Mouse (Mus musculus): ENCODE results near the gene Gramd1c. TPM values are rescaled to one million over a fixed set of nuclear protein-coding genes. Genes with fewer than 3 reads are reported as not detected.

Gramd1c gene
- polyA plus RNA-seq, 1 experiment from 2014 or later: 7.3 TPM

- H3K36me3 ChIP-seq (ENCODE audit: insufficient read depth, low read length): no peaks in the 10 kb centered on the region
- H3K4me1 ChIP-seq (ENCODE audit: insufficient read depth, low read length): no peaks in the 10 kb centered on the region
- H3K4me2 ChIP-seq (replicated peaks; ENCODE audit: low read depth, low read length): no peak overlapping the region
- H3K27ac ChIP-seq (ENCODE audit: low read length): no peak overlapping the region
- 90% methylated on average over 4 of the region's 4 CpGs for WGBS
- no peaks in the 10 kb centered on the region for H3K9me3 ChIP-seq (ENCODE audit: low read length)
- no peak overlapping the region for H3K4me3 ChIP-seq (ENCODE audit: low read length)
- ATAC-seq (ENCODE audit: low FRiP score, low TSS enrichment): no peak
- H3K9ac ChIP-seq (replicated peaks; ENCODE audit: low read length): no peak overlapping the region
- H3K27me3 ChIP-seq (ENCODE audit: insufficient read depth, low read length): no peaks in the 10 kb centered on the region
Observed at GRCm38 (mm10) chr16:43940846-43941245, 122.3 kb downstream of the Gramd1c start.

- no peak overlapping the region for H3K27ac ChIP-seq (ENCODE audit: low read length)
- WGBS: 79% methylated on average over 3 of the region's 3 CpGs
- no peak overlapping the region for H3K4me2 ChIP-seq (replicated peaks; ENCODE audit: low read depth, low read length)
- no peaks in the 10 kb centered on the region for H3K9me3 ChIP-seq (ENCODE audit: low read length)
- H3K4me3 ChIP-seq (ENCODE audit: low read length): no peak overlapping the region
- H3K4me1 ChIP-seq (ENCODE audit: insufficient read depth, low read length): no peaks in the 10 kb centered on the region
- no peak for ATAC-seq (ENCODE audit: low FRiP score, low TSS enrichment)
- H3K36me3 ChIP-seq (ENCODE audit: insufficient read depth, low read length): no peaks in the 10 kb centered on the region
- no peaks in the 10 kb centered on the region for H3K27me3 ChIP-seq (ENCODE audit: insufficient read depth, low read length)
- no peak overlapping the region for H3K9ac ChIP-seq (replicated peaks; ENCODE audit: low read length)
Observed at GRCm38 (mm10) chr16:43935892-43936291, 127.3 kb downstream of the Gramd1c start.

- Histone ChIP-seq H3K4me1 (ENCODE audit: insufficient read depth, low read length) (no peaks in the 10 kb centered on the region), H3K9me3 (ENCODE audit: low read length) (no peaks in the 10 kb centered on the region), H3K9ac (replicated peaks; ENCODE audit: low read length) (no peak overlapping the region), H3K4me2 (replicated peaks; ENCODE audit: low read depth, low read length) (no peak overlapping the region), H3K36me3 (ENCODE audit: insufficient read depth, low read length) (no peaks in the 10 kb centered on the region), H3K4me3 (ENCODE audit: low read length) (no peak overlapping the region), H3K27me3 (ENCODE audit: insufficient read depth, low read length) (no peaks in the 10 kb centered on the region), H3K27ac (ENCODE audit: low read length) (no peak overlapping the region)
- ATAC-seq (ENCODE audit: low FRiP score, low TSS enrichment): no peak
- WGBS: 73% methylated on average over 3 of the region's 3 CpGs
Observed at GRCm38 (mm10) chr16:43935367-43935766, 127.8 kb downstream of the Gramd1c start.

GRCm38 (mm10) chr16:43934856-43935255 lies 128.3 kb downstream of the Gramd1c start:
- Histone ChIP-seq H3K4me3 (ENCODE audit: low read length) (no peak overlapping the region), H3K4me1 (ENCODE audit: insufficient read depth, low read length) (no peaks in the 10 kb centered on the region), H3K36me3 (ENCODE audit: insufficient read depth, low read length) (no peaks in the 10 kb centered on the region), H3K27ac (ENCODE audit: low read length) (no peak overlapping the region), H3K27me3 (ENCODE audit: insufficient read depth, low read length) (no peaks in the 10 kb centered on the region), H3K9ac (replicated peaks; ENCODE audit: low read length) (no peak overlapping the region), H3K4me2 (replicated peaks; ENCODE audit: low read depth, low read length) (no peak overlapping the region), H3K9me3 (ENCODE audit: low read length) (no peaks in the 10 kb centered on the region)
- no peak for ATAC-seq (ENCODE audit: low FRiP score, low TSS enrichment)
- 88% methylated on average over 8 of the region's 8 CpGs for WGBS

- Histone ChIP-seq H3K27ac (ENCODE audit: low read length) (no peak overlapping the region), H3K4me3 (ENCODE audit: low read length) (no peak overlapping the region), H3K4me1 (ENCODE audit: insufficient read depth, low read length) (no peaks in the 10 kb centered on the region), H3K9me3 (ENCODE audit: low read length) (no peaks in the 10 kb centered on the region), H3K36me3 (ENCODE audit: insufficient read depth, low read length) (no peaks in the 10 kb centered on the region), H3K27me3 (ENCODE audit: insufficient read depth, low read length) (no peaks in the 10 kb centered on the region), H3K4me2 (replicated peaks; ENCODE audit: low read depth, low read length) (no peak overlapping the region), H3K9ac (replicated peaks; ENCODE audit: low read length) (no peak overlapping the region)
- 84% methylated on average over 6 of the region's 6 CpGs for WGBS
- no peak for ATAC-seq (ENCODE audit: low FRiP score, low TSS enrichment)
Observed at GRCm38 (mm10) chr16:43933041-43933440, 130.1 kb downstream of the Gramd1c start.

- Histone ChIP-seq H3K27me3 (ENCODE audit: insufficient read depth, low read length) (no peaks in the 10 kb centered on the region), H3K27ac (ENCODE audit: low read length) (no peak overlapping the region), H3K4me2 (replicated peaks; ENCODE audit: low read depth, low read length) (no peak overlapping the region), H3K36me3 (ENCODE audit: insufficient read depth, low read length) (no peaks in the 10 kb centered on the region), H3K9ac (replicated peaks; ENCODE audit: low read length) (no peak overlapping the region), H3K9me3 (ENCODE audit: low read length) (no peaks in the 10 kb centered on the region), H3K4me1 (ENCODE audit: insufficient read depth, low read length) (no peaks in the 10 kb centered on the region), H3K4me3 (ENCODE audit: low read length) (no peak overlapping the region)
- ATAC-seq (ENCODE audit: low FRiP score, low TSS enrichment): no peak
- 92% methylated on average over 7 of the region's 7 CpGs for WGBS
Observed at GRCm38 (mm10) chr16:43932319-43932718, 130.8 kb downstream of the Gramd1c start.

GRCm38 (mm10) chr16:43931502-43931901 lies 131.6 kb downstream of the Gramd1c start:
- no peak overlapping the region for H3K4me3 ChIP-seq (ENCODE audit: low read length)
- no peaks in the 10 kb centered on the region for H3K4me1 ChIP-seq (ENCODE audit: insufficient read depth, low read length)
- no peak overlapping the region for H3K27ac ChIP-seq (ENCODE audit: low read length)
- H3K9me3 ChIP-seq (ENCODE audit: low read length): no peaks in the 10 kb centered on the region
- no peak for ATAC-seq (ENCODE audit: low FRiP score, low TSS enrichment)
- no peaks in the 10 kb centered on the region for H3K27me3 ChIP-seq (ENCODE audit: insufficient read depth, low read length)
- H3K36me3 ChIP-seq (ENCODE audit: insufficient read depth, low read length): no peaks in the 10 kb centered on the region
- no peak overlapping the region for H3K9ac ChIP-seq (replicated peaks; ENCODE audit: low read length)
- no peak overlapping the region for H3K4me2 ChIP-seq (replicated peaks; ENCODE audit: low read depth, low read length)
- 23% methylated on average over 3 of the region's 3 CpGs for WGBS

- no peaks in the 10 kb centered on the region for H3K27me3 ChIP-seq (ENCODE audit: insufficient read depth, low read length)
- H3K4me1 ChIP-seq (ENCODE audit: insufficient read depth, low read length): no peaks in the 10 kb centered on the region
- ATAC-seq (ENCODE audit: low FRiP score, low TSS enrichment): no peak
- no peak overlapping the region for H3K9ac ChIP-seq (replicated peaks; ENCODE audit: low read length)
- H3K4me2 ChIP-seq (replicated peaks; ENCODE audit: low read depth, low read length): no peak overlapping the region
- no peaks in the 10 kb centered on the region for H3K36me3 ChIP-seq (ENCODE audit: insufficient read depth, low read length)
- no peak overlapping the region for H3K4me3 ChIP-seq (ENCODE audit: low read length)
- H3K27ac ChIP-seq (ENCODE audit: low read length): no peak overlapping the region
- no peaks in the 10 kb centered on the region for H3K9me3 ChIP-seq (ENCODE audit: low read length)
Observed at GRCm38 (mm10) chr16:43930577-43930976, 132.6 kb downstream of the Gramd1c start.

Small RNAs within 50 kb of the gene (microRNA-seq; reads per million reads assigned to microRNA genes)
- not detected for gene Mir3470b

Other genes with a start within 250 kb of the Gramd1c start
- 14.1 and 18.8 TPM in 2 replicates for gene Ccdc191, start 173.5 kb downstream of the Gramd1c start, polyA plus RNA-seq (2015; fragmentation: Nextera tagmentation; extraction: Ambion mirVana)
- 30.7 and 30.9 TPM in 2 replicates for gene Qtrt2, start 136.5 kb downstream of the Gramd1c start, polyA plus RNA-seq (2015; fragmentation: Nextera tagmentation; extraction: Ambion mirVana)
- 2.4 and 2.6 TPM in 2 replicates for gene Zdhhc23, start 83.6 kb downstream of the Gramd1c start, polyA plus RNA-seq (2015; fragmentation: Nextera tagmentation; extraction: Ambion mirVana)
- gene Atp6v1a, start 76.4 kb upstream of the Gramd1c start, polyA plus RNA-seq (2015; fragmentation: Nextera tagmentation; extraction: Ambion mirVana): 116 and 123 TPM in 2 replicates
- gene Naa50, start 76.5 kb upstream of the Gramd1c start, polyA plus RNA-seq (2015; fragmentation: Nextera tagmentation; extraction: Ambion mirVana): 102 and 106 TPM in 2 replicates
- gene Usf3, start 109.9 kb upstream of the Gramd1c start, polyA plus RNA-seq (2015; fragmentation: Nextera tagmentation; extraction: Ambion mirVana): 3.0 and 3.5 TPM in 2 replicates

All from kidney, embryonic 16.5 days (tissue).